Mouse (Mus musculus) brain, embryonic 14.5 days (tissue): Measurements from ENCODE around the gene Bmper.

Experiments
- CTCF ChIP-seq: fragments of 200-500 bp; IDR thresholded peaks from 2 replicates; pipeline ENCODE4 v1.5.1; 2012; ENCODE audit warnings: inconsistent platforms, mild to moderate bottlenecking, moderate library complexity, borderline replicate concordance; ENCODE audit not compliant: insufficient read depth, insufficient read length; ENCODE audit errors: extremely low read depth
- POLR2A ChIP-seq: fragments of 200-500 bp; IDR thresholded peaks from 2 replicates; pipeline ENCODE4 v1.6.1; 2012; ENCODE audit warnings: mild to moderate bottlenecking, inconsistent platforms, borderline replicate concordance; ENCODE audit not compliant: poor library complexity, insufficient read depth, insufficient read length, severe bottlenecking; ENCODE audit errors: extremely low read depth

DNA sequence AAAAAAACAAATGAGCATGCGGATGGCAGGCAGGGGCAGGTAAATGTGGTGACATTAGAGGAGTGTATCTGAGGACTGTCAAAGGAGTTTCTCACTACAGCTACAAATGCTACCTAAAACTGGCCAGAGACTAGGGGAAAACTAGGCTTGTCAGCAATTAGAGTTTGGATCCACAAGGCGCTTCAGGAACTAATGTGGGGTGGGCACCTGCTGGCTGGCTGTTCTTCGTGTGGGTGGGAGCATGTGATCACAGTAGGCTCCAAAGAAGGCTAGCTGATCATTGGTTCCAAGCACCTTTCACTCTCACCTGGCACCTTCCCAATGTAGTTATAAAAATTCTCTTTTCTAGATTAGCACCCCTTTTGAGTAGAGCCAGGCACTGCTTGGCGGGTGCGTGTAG lies 900 bp upstream of the Bmper start:
- TF ChIP-seq CTCF (no peak), POLR2A (no peak)
